Mouse (Mus musculus) adrenal gland, postnatal 0 days (tissue): ENCODE data around the gene Cog7. TPM values are rescaled to one million over a fixed set of nuclear protein-coding genes. Genes with fewer than 3 reads are reported as not detected.

Experiments used
- polyA plus RNA-seq: library from polyadenylated mRNA; unstranded; fragments of >200 nt; fragmentation: Nextera tagmentation; extraction: Ambion mirVana; gene quantifications from 2 replicates; pipeline ENCODE4 v1.2.1, GENCODE M21; 2015

Gene Cog7
- 17.4 and 24.1 TPM in 2 replicates for polyA plus RNA-seq

GRCm38 (mm10) chr7:121981307-121981871, at the start of gene Cog7:
Cog7 (minus strand) TSS chr7:121981711.

DNA sequence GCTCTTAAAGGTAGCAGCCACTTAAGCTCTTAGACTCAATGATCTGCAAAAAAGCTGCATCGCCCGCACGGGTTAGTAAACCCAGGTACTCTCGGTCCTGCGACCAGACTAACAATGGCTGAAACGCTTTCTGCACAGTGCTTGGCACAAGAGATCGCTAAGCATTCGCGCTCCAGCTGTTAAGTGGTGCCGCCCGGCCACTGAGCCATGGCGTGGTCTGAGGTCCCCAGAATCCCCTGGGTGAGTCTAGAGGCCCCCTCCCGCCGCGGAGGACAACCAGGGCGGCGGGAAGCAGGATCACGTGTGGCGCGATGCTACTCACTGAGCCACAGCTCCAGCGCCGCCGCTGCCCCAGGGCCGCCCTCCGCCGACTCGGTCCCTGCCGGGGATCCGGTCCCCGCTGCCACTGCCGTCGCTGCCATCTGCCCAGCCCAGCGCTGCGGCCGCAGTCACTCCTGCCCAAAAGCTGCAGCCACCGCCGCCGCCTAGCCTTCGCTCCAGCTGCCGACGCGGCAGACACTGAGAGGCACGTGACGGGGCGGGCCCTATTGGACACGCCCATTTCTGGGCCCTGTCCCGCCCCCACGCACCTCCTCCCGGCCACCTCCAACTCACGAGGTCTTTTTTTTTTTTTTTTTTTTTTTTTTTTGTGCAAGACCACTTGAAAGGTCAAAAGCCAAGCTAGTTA, 39.3 kb upstream of the Cog7 start, which contains the start of gene Gga2:
Gga2 (minus strand) TSS at position 556 of the 688 bp plus-strand sequence.

GRCm38 (mm10) chr7:121864858-121865585, 116.5 kb downstream of the Cog7 start, which contains the start of gene Scnn1b:
Scnn1b (plus strand) TSS chr7:121865038.

Other genes starting within 250 kb of the Cog7 start
- gene Scnn1g, start 247.2 kb downstream of the Cog7 start, polyA plus RNA-seq = 0.84 and 1.1 TPM in 2 replicates
- gene Scnn1b, start 116.7 kb downstream of the Cog7 start, polyA plus RNA-seq = 0.57 and 2.7 TPM in 2 replicates
- gene Gga2, start 39.5 kb upstream of the Cog7 start, polyA plus RNA-seq = 26.0 and 28.4 TPM in 2 replicates
- 29.3 and 33.7 TPM in 2 replicates for gene Ubfd1, start 85.5 kb upstream of the Cog7 start, polyA plus RNA-seq
- 9.2 and 13.8 TPM in 2 replicates for gene Ears2, start 85.6 kb upstream of the Cog7 start, polyA plus RNA-seq
- 577 and 664 TPM in 2 replicates for gene Ndufab1, start 120.2 kb upstream of the Cog7 start, polyA plus RNA-seq
- 3.8 and 6.8 TPM in 2 replicates for gene Palb2, start 151.3 kb upstream of the Cog7 start, polyA plus RNA-seq
- gene Dctn5, start 151.3 kb upstream of the Cog7 start, polyA plus RNA-seq = 81.8 and 96.6 TPM in 2 replicates
- 15.9 and 19.8 TPM in 2 replicates for gene Plk1, start 177.7 kb upstream of the Cog7 start, polyA plus RNA-seq
- gene Ern2, start 204.5 kb upstream of the Cog7 start, polyA plus RNA-seq = 0.39 TPM in 1 of 2 replicates, not detected in the other
- 0.85 and 1.0 TPM in 2 replicates for gene Chp2, start 237.8 kb upstream of the Cog7 start, polyA plus RNA-seq